Mouse (Mus musculus) kidney, postnatal 25 days (tissue): ENCODE results near the gene Dhfr.

ENCODE experiments used
- DNase-seq, 2 experiments: peaks; one replicate each; pipeline ENCODE4 v3.0.0; 2021; ENCODE audit warnings: mixed read lengths in 2 of 2

Dhfr gene

GRCm38 (mm10) chr13:92393047-92393661, 38.6 kb downstream of the Dhfr start:
- DNase-seq, result no peak

- DNase-seq, result no peak
These were observed 44.2 kb downstream of the Dhfr start for GRCm38 (mm10) chr13:92398491-92399384.

- peak; percentile 24 to 61 for DNase-seq
These were observed 47.5 kb downstream of the Dhfr start for GRCm38 (mm10) chr13:92402063-92402462.

- no peak for DNase-seq
These were observed 49.0 kb downstream of the Dhfr start for GRCm38 (mm10) chr13:92403496-92403895.

GRCm38 (mm10) chr13:92410486-92410885, 56.0 kb downstream of the Dhfr start:
- no peak for DNase-seq

- DNase-seq, result no peak
These were observed 65.1 kb downstream of the Dhfr start for GRCm38 (mm10) chr13:92419630-92420029.

- DNase-seq, result no peak
These were observed 69.2 kb downstream of the Dhfr start for GRCm38 (mm10) chr13:92423711-92424110.

GRCm38 (mm10) chr13:92425758-92426264, 71.3 kb downstream of the Dhfr start, which contains the start of gene Ankrd34b:
Ankrd34b (plus strand) TSS chr13:92425896.
- DNase-seq, result peak; percentile 53 to 73

- peak in 1 of 2 experiments; percentile 45 for DNase-seq
These were observed 71.9 kb downstream of the Dhfr start for GRCm38 (mm10) chr13:92426294-92427051.

- peak in 1 of 2 experiments; percentile 11 for DNase-seq
These were observed 72.9 kb downstream of the Dhfr start for GRCm38 (mm10) chr13:92427351-92427855.
